Mouse (Mus musculus) adrenal gland, adult 8-10 months (tissue): ENCODE measurements around the gene Gm5105. TPM values are rescaled to one million over a fixed set of nuclear protein-coding genes. Genes with fewer than 3 reads are reported as not detected.

ENCODE experiments used
- DNase-seq: peaks from one replicate; pipeline ENCODE4 v3.0.0; 2022
- total RNA-seq, 4 experiments: library from RNA; stranded (reverse); gene quantifications; 2 replicates each; pipeline ENCODE4 v1.2.4; 2022

Gene Gm5105
- total RNA-seq, 4 experiments from 2014 or later = 0.30 TPM; not detected in 3

GRCm38 (mm10) chr3:138022651-138023050 lies 44.5 kb downstream of the Gm5105 start:
- DNase-seq = no peak

GRCm38 (mm10) chr3:138022003-138022402 lies 45.2 kb downstream of the Gm5105 start:
- no peak for DNase-seq

- DNase-seq = no peak
Observed at GRCm38 (mm10) chr3:138016810-138017209, 50.4 kb downstream of the Gm5105 start.

GRCm38 (mm10) chr3:138014725-138015124 lies 52.5 kb downstream of the Gm5105 start:
- DNase-seq = no peak

- no peak for DNase-seq
Observed at GRCm38 (mm10) chr3:138012351-138012750, 54.8 kb downstream of the Gm5105 start.

GRCm38 (mm10) chr3:138008152-138008551 lies 59.0 kb downstream of the Gm5105 start:
- no peak for DNase-seq

- DNase-seq = no peak
Observed at GRCm38 (mm10) chr3:138006896-138007295, 60.3 kb downstream of the Gm5105 start.

GRCm38 (mm10) chr3:138003264-138003663 lies 63.9 kb downstream of the Gm5105 start:
- no peak for DNase-seq

GRCm38 (mm10) chr3:138002545-138002944 lies 64.6 kb downstream of the Gm5105 start:
- no peak for DNase-seq

- DNase-seq = no peak
Observed at GRCm38 (mm10) chr3:138001865-138002264, 65.3 kb downstream of the Gm5105 start.

GRCm38 (mm10) chr3:138000724-138001069 lies 66.5 kb downstream of the Gm5105 start:
- DNase-seq = peak; percentile 29

GRCm38 (mm10) chr3:138000062-138000723 lies 67.0 kb downstream of the Gm5105 start:
- DNase-seq = no peak

GRCm38 (mm10) chr3:137999224-137999790 lies 67.9 kb downstream of the Gm5105 start:
- DNase-seq = no peak

Other genes starting within 250 kb of the Gm5105 start
- 100 to 1,000 TPM; 124 to 155 (median 138) TPM for gene H2afz, start 202.9 kb downstream of the Gm5105 start, total RNA-seq
- gene Dnajb14, start 199.7 kb downstream of the Gm5105 start, total RNA-seq = 10 to 100 TPM; 21.1 to 29.1 (median 27.3) TPM
- 10 to 100 TPM; 62.8 to 80.3 (median 71.5) TPM for gene Lamtor3, start 148.9 kb downstream of the Gm5105 start, total RNA-seq
- gene Dapp1, start 85.8 kb downstream of the Gm5105 start, total RNA-seq = 10 to 100 TPM in 1 of 4 experiments, 1 to 10 TPM in 3; 3.9 to 11.2 (median 7.0) TPM
- gene 1110002E22Rik, start 2.3 kb downstream of the Gm5105 start, total RNA-seq = under 1 TPM; 0.03 to 0.07 (median 0.04) TPM
- 1 to 10 TPM; 4.9 to 9.2 (median 7.0) TPM for gene Trmt10a, start 76.1 kb upstream of the Gm5105 start, total RNA-seq
- gene Mttp, start 77.6 kb upstream of the Gm5105 start, total RNA-seq = 10 to 100 TPM in 2 of 4 experiments, 1 to 10 TPM in 2; 5.9 to 11.8 (median 8.8) TPM
- not detected for gene 4930579F01Rik, start 126.4 kb upstream of the Gm5105 start, total RNA-seq
- gene Adh7, start 150.4 kb upstream of the Gm5105 start, total RNA-seq = 100 to 1,000 TPM in 2 of 4 experiments, 1 to 10 TPM in 2; 1.5 to 212 (median 76.4) TPM
- gene Adh1, start 193.6 kb upstream of the Gm5105 start, total RNA-seq = 1,000 to 10,000 TPM in 2 of 4 experiments, 100 to 1,000 TPM in 2; 318 to 7,826 (median 4,098) TPM
- gene Adh6a, start 245.9 kb upstream of the Gm5105 start, total RNA-seq = not detected